Mouse (Mus musculus) left cerebral cortex, postnatal 14 days (tissue): ENCODE measurements around the gene Blm. TPM values are rescaled to one million over a fixed set of nuclear protein-coding genes. Genes with fewer than 3 reads are reported as not detected.

Source experiments
- DNase-seq, 2 experiments: peaks; one replicate each; pipeline ENCODE4 v3.0.0; 2021 to 2022; ENCODE audit warnings: low spot score in 2 of 2, mixed read lengths in 1 of 2
- intact Hi-C: fragments of 180-260 bp; cut with DNase I; formaldehyde crosslinking; loops from one replicate; pipeline ENCODE4 v1.15.1; 2025
- total RNA-seq, 2 experiments: library from RNA; stranded (reverse); gene quantifications; 2 replicates each; pipeline ENCODE4 v1.2.3; 2021

The Blm gene
- total RNA-seq, 2 experiments from 2014 or later = 3.9 to 5.2 TPM

DNA sequence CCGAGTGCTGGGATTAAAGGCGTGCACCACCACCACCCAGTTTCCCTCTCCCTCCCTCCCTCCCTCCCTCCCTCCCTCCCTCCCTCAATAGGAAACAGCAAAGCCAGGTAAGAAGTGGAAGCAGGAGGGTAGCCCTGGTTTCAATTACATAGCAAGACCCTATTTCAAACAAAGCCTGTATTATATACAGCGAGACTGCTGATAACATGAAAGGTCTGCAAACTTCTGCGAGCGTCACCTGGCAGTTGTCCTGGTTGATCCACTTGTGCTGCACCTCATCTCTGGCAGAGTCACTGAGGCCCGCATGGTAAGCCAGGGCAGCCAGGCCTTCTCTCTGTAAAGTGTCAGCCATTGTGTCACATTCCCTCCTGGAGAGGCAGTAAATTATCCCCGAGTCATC, 54.8 kb downstream of the Blm start:
- intact Hi-C loops = no loop called here
- DNase-seq = no peak

DNA sequence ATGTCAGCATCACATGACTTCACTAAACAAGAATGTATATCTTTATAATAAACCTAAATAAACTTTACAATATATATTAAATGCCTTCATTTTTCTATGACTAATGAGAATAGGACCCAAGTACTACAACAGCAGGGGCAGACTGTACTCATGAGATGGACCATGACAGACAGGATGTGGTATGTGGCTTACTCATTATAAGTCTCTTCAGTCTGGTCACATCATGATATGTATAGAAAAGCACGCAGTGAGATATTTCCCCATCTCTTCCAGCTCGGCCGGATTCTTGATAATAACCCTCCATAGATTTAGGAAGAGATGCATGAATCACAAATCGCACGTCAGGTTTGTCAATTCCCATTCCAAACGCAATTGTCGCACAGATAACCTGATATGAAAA, 61.1 kb downstream of the Blm start:
- DNase-seq = no peak
- intact Hi-C loops = no loop called here

DNA sequence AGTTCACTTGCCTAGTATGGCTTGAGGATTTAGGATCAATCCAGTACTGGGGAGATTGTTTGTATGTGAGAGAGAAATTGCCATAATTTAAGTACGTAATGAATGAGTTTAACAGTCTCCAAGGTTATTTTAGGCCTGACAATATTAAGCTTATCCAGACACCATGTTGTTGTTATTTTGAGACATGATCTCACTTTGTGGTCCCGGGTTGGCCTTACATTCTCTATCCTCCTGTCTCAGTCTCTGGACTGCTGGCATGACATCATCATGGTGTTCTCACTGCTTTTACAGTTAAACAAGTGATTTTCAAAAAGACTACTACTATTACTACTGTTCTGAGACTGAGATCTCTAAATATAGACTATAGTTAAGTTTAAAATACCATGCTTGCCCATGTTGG, 66.1 kb downstream of the Blm start:
- intact Hi-C loops = no loop called here
- no peak for DNase-seq

DNA sequence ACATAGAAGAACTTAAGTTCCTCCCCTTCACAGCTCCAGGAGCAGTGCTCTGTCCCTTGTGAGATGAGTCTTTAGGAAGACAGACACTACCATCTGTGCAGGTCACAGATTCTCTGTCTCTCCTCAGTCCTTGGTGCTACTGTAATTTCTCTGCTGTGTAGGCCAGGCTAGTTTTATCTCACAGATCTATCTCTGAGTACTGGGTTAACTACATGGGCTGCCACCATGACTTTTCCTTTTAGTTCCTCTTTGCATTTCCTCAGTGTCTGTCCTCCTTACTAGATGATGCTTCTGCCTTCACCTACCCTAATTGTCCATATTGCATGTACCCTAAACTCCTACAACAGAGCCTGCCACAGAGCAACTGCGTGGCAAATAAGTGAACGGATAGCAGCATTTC, 67.6 kb downstream of the Blm start:
- no peak for DNase-seq
- intact Hi-C loops = no loop called here

DNA sequence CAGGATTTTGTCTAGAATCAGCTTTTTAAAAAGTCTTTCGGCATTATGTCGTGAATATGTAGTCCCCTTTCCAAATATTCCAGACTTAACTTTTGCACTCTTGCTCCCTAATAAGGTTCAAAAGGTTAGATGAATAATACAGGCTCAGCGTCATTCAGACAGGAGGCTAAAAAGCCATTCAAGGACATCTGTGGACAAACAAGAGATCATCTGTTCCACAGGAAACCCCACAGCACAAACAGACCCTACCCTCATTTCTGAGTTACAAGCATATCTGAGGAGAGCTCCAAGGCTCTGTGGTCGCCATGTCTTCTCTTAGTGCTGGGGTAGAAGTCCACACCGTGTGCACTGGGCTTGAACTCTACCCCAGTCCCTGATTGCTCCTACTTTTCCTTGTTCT, 70.1 kb downstream of the Blm start:
- intact Hi-C loops = no loop called here
- no peak for DNase-seq

DNA sequence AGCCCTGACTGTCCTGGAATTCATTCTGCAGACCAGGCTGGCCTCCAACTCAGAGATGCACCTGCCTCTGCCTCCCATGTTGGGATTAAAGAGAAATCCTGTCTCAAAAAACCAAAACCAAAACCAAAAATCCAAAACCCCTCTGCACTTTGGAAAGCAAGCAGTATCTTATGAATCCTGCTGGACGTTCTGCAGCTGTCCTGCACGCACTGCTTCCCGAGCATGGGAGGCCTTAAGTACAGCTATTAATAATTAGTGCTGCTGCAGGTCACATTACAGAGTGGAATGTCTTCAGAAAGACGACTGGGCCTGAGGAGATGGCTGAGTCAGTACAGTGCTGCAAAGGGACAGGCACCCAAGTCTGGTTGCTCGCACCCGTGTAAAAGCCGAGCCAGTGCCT, 73.0 kb downstream of the Blm start:
- intact Hi-C loops = no loop called here

DNA sequence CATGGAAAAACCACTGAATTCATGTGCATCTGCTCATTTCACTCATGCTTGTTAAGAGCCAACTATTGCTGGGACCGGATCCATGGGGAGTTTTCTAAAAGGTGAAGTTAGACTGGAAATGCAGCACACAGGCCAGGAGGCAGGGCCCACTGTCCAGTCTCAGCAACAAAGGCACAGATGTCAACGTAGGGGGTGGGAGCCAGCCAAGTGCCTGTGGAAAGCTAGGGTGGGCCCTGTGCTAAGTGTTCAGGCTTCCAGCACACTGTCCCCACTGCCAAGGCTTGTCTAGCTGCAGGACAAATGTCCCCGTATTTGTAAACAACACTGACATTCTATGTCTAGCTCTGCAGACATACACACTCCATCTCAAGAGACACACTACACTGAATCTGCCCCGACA, 74.0 kb downstream of the Blm start:
- no peak for DNase-seq

More for the DNA sequence above, 73.0 kb downstream of the Blm start:
- no peak for DNase-seq

DNA sequence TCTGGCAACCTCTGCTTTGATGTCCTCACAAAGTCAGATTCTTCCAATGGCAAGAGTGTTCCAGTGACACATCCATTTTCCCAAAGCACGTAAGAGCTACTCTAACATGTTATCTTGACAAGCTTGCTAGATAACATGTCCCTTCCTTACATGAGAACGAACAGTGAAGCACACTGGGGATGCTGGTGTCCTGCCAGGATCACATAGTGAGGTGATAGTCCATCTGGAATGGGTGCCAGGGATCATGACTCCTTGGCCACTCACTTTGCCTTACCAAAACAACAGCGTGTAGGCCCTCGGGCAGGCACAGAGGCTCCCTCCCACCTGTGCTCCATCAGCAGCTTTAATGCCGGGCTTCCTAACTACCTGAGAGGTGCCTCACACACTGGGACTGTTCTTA, 74.7 kb downstream of the Blm start:
- intact Hi-C loops = no loop called here
- no peak for DNase-seq

More for the DNA sequence above, 74.0 kb downstream of the Blm start:
- intact Hi-C loops = no loop called here

DNA sequence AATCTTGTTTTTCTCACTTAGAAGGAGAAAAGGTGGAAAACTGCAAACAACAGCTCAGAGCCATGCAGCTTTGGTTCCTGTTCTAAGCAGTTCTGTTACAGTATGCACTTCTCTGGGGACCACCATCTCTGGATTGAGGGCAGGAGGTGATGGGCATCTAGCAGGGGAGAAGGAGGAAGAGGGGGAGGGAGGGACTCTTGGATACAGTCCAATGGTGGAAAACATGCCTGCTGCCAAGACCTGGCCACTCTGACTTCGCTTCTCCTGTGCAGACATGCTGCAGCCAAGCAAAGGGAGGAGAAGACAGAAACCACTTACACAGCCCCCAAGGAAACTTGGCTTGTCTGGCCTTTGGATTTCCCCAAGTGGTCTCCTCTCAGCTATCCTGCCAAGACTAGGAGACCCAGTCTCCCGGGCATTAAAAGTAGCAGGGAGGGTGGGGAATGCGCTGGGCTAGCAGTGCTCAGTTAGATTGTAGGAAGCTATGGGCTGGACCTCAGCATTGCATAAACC, 77.0 kb downstream of the Blm start:
- intact Hi-C loops = no loop called here

DNA sequence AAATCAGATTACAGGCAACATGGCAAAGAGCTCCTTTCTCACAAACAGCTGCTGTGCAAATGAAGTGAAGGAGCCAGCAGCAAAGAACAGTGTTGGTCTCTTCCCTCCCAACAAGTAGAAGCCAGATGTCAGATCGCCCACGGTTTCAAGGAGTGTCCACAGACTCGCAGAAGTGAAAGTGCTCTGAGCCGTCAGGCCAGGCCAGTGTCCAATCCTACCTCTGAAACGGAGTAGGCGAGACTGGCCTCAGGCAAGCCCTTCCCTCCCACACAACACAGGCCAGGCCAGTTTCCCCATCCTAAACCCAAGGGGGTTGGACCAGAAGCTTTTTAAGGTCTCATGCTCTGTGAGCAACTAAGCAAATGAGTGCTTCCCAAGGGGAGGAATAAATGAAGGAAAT, 77.7 kb downstream of the Blm start:
- DNase-seq = no peak

More for the DNA sequence above, 77.0 kb downstream of the Blm start:
- DNase-seq = no peak

DNA sequence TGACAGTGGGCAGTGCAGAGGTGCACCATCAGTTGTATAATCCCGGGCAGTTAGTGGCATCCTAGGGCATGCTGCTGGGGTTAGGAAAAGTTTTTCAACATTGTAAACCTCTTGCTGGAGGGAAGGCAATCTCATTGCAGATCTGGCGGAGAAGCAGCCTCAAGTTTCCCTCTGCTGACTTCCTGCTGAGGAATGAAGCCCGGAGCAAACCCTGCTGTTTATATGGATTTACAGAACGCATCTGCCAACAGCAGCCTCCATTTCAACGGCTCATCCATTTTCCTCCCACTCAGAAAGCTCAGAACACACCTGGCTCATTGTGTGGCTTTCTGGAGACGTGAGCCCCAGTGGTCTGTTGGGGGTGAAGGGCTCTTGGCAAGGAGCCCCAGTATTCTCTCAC, 78.6 kb downstream of the Blm start:
- intact Hi-C loops = no loop called here
- DNase-seq = no peak

More for the DNA sequence above, 77.7 kb downstream of the Blm start:
- intact Hi-C loops = no loop called here

DNA sequence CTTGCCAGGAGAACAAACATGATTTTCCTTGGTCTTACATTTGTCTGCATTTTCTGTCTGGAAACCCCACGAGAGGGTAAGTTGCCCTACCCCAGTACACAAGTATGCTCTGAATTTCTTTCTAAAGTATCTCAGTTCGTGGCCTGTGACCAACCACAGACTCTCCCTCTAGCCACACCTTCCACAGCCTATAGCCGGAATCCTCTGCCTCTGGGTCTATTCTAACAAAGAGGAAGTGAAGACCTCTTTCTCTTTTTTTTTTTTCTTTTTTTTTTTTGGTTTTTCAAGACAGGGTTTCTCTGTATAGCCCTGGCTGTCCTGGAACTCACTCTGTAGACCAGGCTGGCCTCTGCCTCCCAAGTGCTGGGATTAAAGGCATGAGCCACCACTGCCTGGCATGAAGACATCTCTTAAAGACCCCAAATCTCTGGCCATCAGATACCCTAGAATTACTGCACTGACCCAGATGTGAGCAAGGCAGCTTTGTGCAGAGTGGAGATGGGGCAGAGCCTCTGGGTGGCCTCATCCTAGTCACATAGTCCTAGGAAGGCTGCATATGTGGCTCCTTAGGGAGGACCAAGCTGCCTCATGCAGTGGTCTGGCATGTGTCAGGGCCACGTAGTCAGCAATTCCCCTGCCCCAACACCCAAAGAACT, 79.3 kb downstream of the Blm start:
- intact Hi-C loops = no loop called here
- DNase-seq = no peak

DNA sequence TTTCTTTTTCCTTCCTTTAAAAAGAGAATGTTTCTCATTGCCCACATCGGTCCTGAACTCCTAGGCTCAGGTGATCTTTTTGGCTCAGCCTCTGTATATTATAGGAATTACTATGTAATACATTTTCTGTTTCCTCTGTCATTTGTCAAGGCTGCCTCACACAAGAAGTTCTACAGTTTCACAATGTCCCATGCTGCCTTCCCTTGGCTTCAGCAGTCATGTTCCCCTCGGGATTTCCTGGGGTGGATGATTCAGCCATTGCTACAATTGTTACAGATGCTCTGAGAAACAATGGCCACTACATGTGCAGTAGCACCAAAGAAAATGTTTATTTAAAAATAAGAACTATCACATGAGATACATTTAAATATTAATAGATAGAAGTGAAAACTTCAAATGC, 80.1 kb downstream of the Blm start:
- intact Hi-C loops = no loop called here
- DNase-seq = no peak

DNA sequence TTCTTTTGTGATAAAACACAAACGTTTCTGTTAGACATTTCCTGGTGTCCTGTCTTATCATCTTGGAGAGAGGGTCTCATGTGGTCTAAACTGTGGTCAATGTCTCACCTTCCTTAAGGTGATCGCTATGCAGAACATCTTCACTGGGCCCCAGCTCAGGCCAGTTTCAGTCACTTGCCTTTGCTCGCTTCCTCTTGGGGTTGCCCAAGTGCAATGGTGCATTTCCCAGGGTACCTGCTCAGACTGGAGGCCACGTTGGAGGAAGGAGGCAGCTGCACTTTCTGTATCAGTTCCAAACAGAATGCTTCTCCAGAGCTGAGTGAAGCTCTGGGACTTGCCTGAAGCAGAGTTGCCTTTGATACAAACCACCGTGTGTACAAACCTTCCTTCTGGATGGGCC, 80.9 kb downstream of the Blm start:
- DNase-seq = no peak
- intact Hi-C loops = no loop called here

DNA sequence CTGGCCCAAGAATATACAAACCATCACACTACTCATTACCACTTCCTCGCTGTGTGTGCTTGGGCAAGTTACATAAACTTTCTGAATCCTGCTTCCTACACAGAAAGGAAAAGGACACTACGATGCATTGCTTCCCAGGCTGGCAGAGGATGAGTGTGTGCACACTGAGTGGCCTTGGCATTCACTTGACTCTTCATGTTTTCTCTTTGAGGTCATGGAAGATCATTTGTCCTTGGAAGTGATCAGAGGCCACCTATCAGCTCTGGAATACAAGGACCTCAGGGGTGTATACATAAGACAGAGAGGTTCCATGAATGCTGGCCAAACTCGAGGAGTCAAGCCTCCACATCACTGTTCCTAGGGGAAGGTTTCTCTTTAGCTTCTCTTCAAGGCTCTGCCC, 81.8 kb downstream of the Blm start:
- intact Hi-C loops = no loop called here
- DNase-seq = no peak

DNA sequence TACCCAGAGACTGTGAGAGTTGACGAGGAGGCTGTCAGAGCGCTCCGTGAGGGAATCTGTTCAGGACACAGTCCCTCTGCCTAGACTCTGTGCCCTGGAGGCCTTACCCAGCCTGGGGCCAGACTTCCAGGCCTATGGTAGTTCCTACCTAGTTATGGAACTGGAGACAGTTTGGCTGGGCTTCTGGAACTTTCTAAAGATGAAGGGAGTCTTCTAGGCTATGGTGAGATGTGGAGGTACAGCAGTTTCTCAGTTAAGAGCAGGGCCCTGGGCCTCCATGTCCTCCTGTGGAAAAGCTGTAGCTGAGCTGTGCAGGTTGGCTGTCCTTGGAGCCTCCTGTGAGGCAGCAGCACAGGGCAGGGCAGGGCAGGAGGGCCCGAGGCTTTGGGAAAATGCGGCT, 82.7 kb downstream of the Blm start:
- intact Hi-C loops = no loop called here
- DNase-seq = no peak

DNA sequence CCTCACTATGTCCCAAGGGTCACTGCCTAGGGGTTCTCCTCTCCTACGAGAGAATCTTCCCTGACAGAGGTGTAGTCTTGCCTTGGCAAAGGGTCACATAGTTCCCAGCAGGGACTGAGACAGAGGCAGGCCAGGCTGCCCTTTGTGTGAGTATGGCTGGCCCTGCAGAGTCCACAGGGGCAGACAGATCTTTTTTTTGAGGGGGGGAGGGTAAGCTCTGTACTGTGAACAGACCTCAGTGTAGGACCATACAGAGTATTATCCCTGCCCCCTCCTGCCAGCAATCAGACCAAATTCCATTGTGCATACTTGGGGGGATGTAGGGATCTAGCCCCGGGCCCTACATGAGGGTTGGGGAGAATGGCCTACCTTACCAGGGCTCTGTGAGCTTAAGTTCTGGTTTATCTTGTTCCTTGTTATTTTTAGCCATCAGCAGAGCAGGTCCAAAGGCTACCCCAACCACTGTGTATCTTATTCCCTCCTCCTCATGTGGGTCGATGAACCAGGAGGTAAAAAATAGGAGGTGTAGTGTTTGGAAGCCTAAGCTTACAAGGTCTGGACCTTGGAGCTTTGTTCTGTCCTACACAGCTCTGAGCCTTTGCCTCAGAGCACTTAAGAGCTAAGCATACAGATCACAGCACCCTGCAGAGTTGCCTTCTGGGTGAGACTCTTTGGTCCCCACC, 83.2 kb downstream of the Blm start:
- no peak for DNase-seq
- intact Hi-C loops = no loop called here

DNA sequence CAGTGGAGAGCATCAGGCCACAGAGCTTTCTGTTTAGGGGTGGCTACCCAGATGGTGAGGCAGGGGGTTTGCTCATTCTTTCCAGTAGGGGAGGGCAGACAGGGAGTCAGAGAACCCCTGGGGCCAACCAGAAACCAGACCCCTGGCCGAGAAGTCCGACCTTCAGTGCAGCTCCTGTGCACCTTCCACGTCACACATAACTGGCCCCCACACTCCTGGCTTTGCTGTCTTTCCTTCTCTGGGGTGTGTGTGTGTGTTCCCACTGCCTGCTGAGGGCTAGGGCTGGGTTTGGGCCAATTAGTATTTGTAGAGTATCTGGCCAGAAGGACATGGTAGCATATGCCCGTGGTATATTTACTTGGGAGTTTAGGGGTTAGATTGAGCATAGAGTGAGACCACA, 84.6 kb downstream of the Blm start:
- DNase-seq = no peak
- intact Hi-C loops = no loop called here

DNA sequence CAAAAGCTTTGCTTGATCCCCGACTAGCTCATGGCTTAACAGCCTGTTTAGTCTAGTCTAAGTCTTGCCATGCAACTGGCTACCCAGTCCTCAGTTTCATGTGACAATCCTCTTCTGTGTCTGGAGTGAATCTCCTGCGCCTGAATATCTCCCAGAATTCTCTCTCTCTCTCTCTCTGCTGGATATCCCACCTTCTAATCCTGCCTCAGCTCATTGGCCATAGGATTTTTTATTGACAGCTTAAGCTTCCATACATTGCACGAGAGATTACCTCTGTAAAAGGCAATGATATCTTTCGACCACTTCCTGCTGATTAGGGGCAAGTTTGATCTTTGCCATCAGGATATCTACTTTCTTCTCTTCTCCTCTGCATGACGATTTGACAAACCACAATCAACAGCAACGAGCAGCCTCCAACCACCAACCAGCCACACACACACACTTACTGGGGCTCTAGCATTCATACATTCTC, 85.3 kb downstream of the Blm start:
- no peak for DNase-seq
- intact Hi-C loops = no loop called here

DNA sequence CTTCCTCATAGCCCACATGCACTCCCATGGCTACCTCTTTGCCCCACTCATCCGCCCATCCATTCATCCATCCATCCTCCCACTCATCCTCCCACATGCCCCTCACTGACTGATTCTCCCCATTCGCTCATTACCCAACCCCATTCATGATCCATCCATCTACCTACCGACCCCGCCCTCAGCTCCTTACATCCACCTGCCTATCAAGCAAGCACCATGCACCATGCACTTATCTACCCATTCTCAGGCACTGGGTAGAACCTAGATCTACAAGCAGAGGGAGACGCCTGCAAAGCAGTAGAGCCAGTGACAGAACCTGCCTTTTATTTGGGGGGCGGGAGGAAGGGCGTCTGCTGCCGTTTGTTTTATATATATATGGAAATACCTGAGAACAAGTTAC, 87.6 kb downstream of the Blm start:
- intact Hi-C loops = no loop called here
- no peak for DNase-seq

DNA sequence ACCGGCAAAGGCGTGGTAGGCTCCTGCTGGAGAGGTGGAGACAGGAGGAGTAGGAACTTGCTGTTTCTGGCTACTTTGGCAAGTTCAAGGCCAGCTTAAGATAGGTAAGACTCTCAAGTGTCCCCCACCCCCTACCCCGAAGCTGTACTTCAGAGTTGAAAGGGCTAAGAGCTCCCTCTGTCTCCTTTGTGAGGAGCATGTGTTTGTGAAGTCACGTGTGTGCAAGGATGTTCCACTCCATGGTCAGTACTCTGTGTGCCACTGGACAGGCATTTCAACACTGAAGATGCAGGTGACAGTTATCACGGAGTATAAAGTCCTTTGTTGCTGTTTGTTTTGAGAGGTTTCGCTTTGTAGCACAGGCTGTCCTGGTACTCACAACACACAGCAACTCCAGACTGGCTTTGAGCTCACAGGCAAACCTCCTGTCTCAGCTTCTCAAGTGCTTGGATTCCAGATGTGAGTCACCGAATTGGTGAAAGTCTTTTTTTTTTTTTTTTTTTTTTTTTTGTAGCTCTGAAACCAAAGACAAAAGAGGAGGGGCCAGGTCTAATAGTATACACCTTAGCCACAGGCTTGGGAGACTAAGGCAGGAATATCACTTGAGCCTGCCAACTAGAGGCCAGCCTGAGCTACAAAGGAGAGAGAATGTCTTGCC, 88.6 kb downstream of the Blm start:
- DNase-seq = no peak
- intact Hi-C loops = no loop called here
